Mouse (Mus musculus): Measurements from ENCODE around the gene Sec61a1. TPM values are rescaled to one million over a fixed set of nuclear protein-coding genes. Genes with fewer than 3 reads are reported as not detected.

Gene Sec61a1
- 100 to 1,000 TPM; 117 to 128 TPM for total RNA-seq (2021)
- long read RNA-seq, experiment 1, transcript Sec61a1-201 (12 exons, 3,172 nt): major isoform, 59 of 79 reads
- long read RNA-seq, experiment 1, partial matches to known transcripts: 7 of 79 reads
- long read RNA-seq, experiment 1, other reads (novel, unspliced or antisense): 11 of 79 reads
- long read RNA-seq, experiment 2, transcript Sec61a1-201 (12 exons, 3,172 nt): major isoform, 55 of 68 reads
- long read RNA-seq, experiment 2, partial matches to known transcripts: 4 of 68 reads
- long read RNA-seq, experiment 2, other reads (novel, unspliced or antisense): 8 of 68 reads

DNA sequence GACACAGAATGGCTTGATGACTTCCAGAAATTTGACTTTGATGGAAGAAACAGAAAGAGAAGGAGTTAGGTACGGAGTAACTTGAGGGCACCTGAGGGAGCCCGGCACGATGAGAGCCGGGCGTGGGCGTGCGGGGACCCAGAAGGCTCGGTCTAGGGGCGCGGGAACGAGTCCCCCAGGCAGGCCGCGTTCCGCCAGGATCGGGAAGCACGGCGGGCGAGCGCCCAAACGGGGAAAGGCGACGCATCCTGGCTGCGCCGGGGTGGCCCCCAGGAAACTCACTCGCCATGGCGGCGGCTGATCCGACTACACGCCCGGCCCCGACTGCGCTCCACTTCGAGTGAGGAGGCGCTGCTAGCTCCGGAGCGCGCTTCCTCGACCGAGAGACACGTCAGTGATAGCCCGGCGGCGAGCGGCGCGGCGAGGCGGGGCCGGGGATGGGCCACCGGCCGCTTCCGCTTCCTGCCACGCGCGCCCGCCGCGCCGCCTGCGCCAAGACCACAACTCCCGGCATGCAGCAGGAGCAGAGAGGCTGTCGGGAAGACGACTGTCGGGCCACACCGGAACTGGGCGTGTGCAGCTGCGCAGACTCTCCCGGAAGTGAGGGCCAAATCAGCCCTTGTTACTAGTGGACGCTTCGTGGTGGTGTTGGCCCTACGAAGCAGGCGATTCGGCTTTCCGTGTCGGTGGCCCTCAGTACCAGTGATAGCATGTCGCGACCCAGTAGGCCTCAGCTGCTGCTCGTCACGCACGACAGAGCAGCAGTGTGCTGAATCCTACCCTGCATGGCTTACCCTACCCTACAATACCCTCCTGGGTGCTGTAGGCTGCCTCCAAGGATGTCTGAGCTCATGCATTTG, at the start of gene Sec61a1:
TSS of gene Sec61a1 (minus strand) at position 502 of the 860 bp plus-strand sequence.
- peak; percentile 87 to 96 for DNase-seq (ENCODE audit: low spot score in 2 of 2)

DNA sequence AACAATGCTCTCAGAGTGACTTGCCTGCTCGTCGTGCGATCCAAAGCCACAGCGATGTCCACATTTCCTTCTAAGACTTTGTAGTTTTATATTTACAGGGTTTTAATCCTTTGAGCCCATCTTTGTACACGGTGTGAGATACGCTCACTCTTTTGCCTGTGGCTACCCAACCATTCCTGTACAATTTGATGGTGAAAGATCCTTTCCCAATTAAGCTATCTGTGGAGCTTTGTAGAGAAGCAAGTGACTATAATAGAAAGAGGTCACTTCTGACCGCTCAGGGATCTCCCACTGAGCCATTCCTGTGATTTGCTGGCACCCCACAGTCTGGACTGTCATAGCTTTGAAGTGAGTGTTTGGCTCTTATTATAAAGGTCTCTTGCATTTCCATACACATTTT, 48.0 kb upstream of the Sec61a1 start:
- no peak for DNase-seq (ENCODE audit: low spot score in 2 of 2)

GRCm38 (mm10) chr6:88565033-88565432, 46.3 kb upstream of the Sec61a1 start:
- DNase-seq (ENCODE audit: low spot score in 2 of 2): no peak

GRCm38 (mm10) chr6:88560156-88560555, 41.5 kb upstream of the Sec61a1 start:
- no peak for DNase-seq (ENCODE audit: low spot score in 2 of 2)

GRCm38 (mm10) chr6:88559688-88560087, 41.0 kb upstream of the Sec61a1 start:
- DNase-seq (ENCODE audit: low spot score in 2 of 2): no peak

DNA sequence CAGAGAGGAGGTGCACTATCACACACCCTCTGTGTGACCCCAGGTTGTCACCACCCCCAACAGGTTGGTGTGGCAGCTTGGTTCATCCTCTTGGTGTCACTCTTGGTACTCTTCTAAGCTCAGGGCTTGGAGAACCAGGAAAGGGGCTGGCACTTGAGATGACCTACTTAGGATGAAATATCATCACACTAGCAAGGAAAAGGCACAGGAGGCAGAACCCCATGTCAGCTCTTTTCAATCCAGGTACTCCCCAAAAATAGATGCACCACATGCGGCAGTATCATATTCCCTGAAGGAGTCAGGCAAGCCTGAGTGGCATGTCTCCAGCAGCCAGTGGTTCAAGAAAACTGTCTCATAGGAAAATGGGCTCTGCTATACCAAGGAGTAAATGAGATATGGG, 39.4 kb upstream of the Sec61a1 start:
- no peak for DNase-seq (ENCODE audit: low spot score in 2 of 2)

DNA sequence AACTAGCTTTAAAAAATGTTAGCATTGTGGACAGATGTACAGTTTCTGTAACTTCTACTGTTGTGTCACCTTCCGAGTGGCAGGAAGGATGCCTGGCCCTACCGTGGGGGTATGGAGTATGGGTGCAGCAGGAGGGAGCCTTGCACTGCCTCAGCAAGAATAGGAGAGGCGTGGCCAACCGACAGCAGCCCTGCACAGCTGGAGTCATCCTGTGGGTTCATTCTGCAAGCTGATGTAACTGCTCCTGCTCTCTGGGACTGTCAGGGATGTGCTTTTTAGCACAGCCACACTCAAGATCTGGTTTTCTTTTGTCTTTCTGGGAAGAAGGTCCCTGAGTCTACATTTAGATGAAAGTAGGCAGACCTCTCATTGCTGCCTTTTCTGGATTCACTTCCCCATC, 38.8 kb upstream of the Sec61a1 start:
- DNase-seq (ENCODE audit: low spot score in 2 of 2): no peak

- no peak for DNase-seq (ENCODE audit: low spot score in 2 of 2)
Measured at GRCm38 (mm10) chr6:88549916-88550315, 31.2 kb upstream of the Sec61a1 start.

DNA sequence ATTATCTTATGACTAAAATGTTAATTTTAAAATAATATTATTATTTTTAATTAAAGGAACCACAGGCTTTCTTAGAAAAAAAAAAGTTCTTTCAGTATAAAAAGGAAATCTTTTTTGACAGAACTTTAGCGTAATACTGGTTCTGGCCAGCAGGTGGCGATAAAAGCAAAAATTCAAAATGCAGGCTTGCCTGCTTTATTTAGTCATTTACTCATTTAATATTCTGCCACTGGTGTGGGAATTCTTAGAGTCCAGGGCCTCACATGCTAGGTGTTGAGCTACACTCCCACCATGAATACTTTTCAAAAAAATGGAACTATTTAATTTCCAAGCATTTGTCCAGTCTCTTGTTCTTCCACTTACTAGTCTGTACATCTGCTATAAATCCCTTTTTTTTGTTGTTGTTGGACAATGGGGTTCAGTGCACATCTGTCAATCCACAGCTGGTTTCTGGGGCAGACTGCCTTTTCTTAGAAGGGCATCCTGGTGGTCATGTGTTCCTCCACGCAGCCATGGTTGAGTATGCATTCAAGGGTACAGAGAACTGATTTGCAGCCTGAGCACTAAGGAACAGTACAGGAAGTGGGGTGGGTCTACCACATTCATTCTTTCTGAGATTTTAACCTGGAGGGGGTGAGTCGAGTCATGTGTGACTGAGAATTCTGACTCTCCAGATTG, 30.6 kb upstream of the Sec61a1 start:
- DNase-seq (ENCODE audit: low spot score in 2 of 2): peak; percentile 27 to 59

DNA sequence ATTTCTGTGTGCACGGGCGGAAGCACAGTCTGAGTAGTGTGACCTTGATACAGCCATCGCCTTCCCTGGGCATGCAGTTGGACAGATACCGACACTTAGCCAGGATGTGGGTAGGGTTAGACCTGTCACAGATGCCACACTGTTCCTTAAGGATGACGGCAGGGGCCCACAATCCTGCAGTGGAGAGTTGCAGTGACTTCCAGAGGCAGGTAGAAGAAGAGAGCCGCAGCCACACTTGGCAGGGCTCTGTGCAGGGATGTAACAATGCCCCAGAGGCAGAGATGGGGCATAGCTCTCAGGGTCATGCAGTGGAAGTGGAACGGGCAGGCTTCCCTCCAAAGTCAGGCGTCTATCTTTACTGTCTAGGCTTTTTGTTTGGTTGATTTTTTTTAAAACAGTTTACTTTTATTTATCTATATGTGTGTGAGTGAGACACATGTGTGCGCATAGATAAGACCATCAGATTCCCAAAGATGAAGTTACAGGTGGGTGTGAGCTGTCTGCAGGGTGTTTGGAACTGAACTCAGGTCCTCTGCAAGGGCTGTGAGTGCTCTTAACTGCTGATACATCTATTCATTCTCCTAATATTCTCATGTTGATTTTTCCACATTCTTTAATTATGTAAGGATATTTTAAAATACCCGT, 29.8 kb upstream of the Sec61a1 start:
- DNase-seq (ENCODE audit: low spot score in 2 of 2): peak in 1 of 2 experiments; percentile 11

- peak in 1 of 2 experiments; percentile 7 for DNase-seq (ENCODE audit: low spot score in 2 of 2)
Measured at GRCm38 (mm10) chr6:88545397-88545790, 26.7 kb upstream of the Sec61a1 start.

DNA sequence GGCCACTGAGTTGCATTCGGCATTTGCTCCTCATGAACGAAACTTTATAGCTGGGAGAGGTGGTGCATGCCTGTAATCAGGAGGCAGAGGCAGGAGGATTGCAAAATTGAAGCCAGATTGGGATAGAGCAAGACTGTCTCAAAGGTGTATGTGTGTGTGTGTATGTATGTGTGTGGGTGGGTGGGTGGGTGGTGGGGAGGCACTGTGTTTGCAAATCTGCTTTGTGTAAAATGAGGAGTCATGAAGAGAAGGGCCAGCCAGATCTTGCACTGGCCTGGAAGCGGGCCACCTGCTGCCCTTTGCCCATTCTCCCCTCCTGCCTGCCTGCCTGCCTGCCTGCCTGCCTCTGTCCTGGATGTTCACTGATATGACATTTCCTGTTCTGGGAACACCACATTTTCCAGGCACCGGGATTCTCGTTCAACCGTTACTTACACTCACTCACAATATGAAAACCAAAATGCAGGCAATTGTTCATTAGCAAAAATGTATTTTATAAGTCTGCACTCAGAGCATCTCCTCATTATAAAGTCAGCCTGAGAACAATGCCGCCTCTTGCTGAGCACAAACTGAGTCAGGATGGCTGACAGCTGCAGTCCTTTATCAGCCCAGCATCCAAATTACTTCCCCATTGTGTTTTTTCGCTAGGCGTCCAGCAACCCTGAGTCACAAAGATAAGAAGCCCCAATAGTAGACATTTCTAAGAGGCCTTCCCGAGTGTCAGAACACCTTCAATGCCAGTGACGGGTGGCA, 26.1 kb upstream of the Sec61a1 start:
- peak in 1 of 2 experiments; percentile 2 for DNase-seq (ENCODE audit: low spot score in 2 of 2)

GRCm38 (mm10) chr6:88544241-88544640, 25.5 kb upstream of the Sec61a1 start:
- no peak for DNase-seq (ENCODE audit: low spot score in 2 of 2)

- no peak for DNase-seq (ENCODE audit: low spot score in 2 of 2)
Measured at GRCm38 (mm10) chr6:88540093-88540755, 21.5 kb upstream of the Sec61a1 start.

DNA sequence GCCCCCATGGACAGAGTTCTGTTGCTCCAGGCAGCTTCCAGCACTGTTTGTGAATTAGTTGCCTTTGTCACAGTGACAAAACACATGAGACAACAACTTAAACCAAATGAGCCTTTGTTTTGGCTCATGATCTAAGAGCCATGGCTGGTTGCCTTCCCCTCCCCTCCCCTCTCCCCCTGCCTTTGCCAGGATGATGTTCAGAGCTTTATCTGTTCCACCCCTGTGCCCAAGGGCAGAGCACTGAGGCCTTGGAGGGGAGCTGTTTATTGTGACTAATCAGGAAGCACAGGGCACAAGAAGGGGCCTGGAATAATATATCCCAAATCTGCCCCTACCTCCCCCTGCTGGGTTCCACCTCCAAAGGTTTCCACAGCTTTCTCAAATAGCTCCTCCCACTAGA, 11.6 kb upstream of the Sec61a1 start:
- DNase-seq (ENCODE audit: low spot score in 2 of 2): no peak

- DNase-seq (ENCODE audit: low spot score in 2 of 2): no peak
Measured at GRCm38 (mm10) chr6:88524056-88524455, 5.4 kb upstream of the Sec61a1 start.

DNA sequence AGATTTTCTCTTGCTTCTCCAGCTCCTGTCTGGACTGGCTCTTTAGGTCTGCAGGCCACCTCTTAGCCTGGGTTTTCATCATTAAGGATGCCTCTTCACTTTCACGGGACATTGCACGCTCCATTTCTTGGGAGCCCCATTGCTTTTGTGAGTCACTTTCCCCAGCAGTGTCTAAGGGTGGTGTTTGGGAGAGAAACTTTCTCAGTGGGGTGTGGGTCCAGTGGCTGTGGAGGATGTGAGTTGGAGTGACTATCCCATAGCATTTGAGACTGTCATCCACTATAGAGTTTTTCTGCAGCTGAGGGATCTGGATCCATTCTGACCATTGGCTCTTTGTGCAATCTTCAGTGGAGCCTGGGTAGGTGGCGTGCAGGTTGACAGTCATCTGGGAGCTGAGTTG, 4.7 kb upstream of the Sec61a1 start:
- no peak for DNase-seq (ENCODE audit: low spot score in 2 of 2)

DNA sequence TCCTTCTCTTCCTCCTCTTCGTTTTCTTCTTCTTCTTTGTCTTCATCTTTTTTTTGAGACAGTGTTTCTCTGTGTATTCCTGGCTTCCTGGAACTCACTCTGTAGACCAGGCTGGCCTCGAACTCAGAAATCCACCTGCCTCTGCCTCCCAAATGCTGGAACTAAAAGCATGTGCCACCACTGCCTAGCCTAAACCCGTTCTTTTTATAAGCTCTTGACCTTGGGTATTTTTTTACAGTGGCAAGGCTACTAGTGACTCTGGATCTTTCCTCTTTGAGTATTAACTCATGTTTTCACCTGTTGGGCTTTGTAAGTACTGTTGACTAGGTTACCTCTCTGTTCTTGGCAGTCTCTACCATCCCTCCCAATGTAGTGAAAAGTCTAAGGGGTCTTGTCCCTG, 4.3 kb upstream of the Sec61a1 start:
- DNase-seq (ENCODE audit: low spot score in 2 of 2): no peak

- DNase-seq (ENCODE audit: low spot score in 2 of 2): no peak
Measured at GRCm38 (mm10) chr6:88522606-88523005, 3.9 kb upstream of the Sec61a1 start.

- DNase-seq (ENCODE audit: low spot score in 2 of 2): no peak
Measured at GRCm38 (mm10) chr6:88521821-88522220, 3.1 kb upstream of the Sec61a1 start.
